Mouse (Mus musculus): ENCODE measurements around the gene Gm17359. TPM values are rescaled to one million over a fixed set of nuclear protein-coding genes. Genes with fewer than 3 reads are reported as not detected.

The Gm17359 gene
- polyA plus RNA-seq, 1 experiment from 2014 or later: not detected

Other genes starting within 250 kb of the Gm17359 start
- gene Rapgef2, start 50.1 kb upstream of the Gm17359 start, polyA plus RNA-seq (2015; fragmentation: Nextera tagmentation; extraction: Ambion mirVana): 5.7 TPM in 2 replicates
- 2.9 and 3.6 TPM in 2 replicates for gene Fnip2, start 231.1 kb downstream of the Gm17359 start, polyA plus RNA-seq (2015; fragmentation: Nextera tagmentation; extraction: Ambion mirVana)

Data from heart, embryonic 15.5 days (tissue).